Mouse (Mus musculus) liver, embryonic 13.5 days (tissue): Measurements from ENCODE around the gene Efna3. TPM values are rescaled to one million over a fixed set of nuclear protein-coding genes. Genes with fewer than 3 reads are reported as not detected.

Source experiments
- ATAC-seq: fragments of 200-750 bp; cut with Nextera tagmentation; 2 replicates; pipeline ENCODE4 v1.8.0; 2017; ENCODE audit warnings: low read depth, mild to moderate bottlenecking, moderate number of reproducible peaks, moderate library complexity
- DNase-seq: peaks from one replicate; pipeline ENCODE4 v3.0.0; 2022
- H3K27ac ChIP-seq: fragments of 300-500 bp; sonication (generic); 2 replicates; pipeline ENCODE4 v1.5.1; 2015; ENCODE audit warnings: moderate library complexity, mild to moderate bottlenecking, inconsistent platforms
- H3K27me3 ChIP-seq: fragments of 300-500 bp; sonication (generic); 2 replicates; pipeline ENCODE4 v1.6.1; 2015; ENCODE audit warnings: mild to moderate bottlenecking, inconsistent platforms
- H3K36me3 ChIP-seq: fragments of 300-500 bp; sonication (generic); 2 replicates; pipeline ENCODE4 v1.6.1; 2015; ENCODE audit warnings: mild to moderate bottlenecking, inconsistent platforms
- H3K4me1 ChIP-seq: fragments of 300-500 bp; sonication (generic); replicated peaks from 2 replicates; pipeline ENCODE4 v1.6.1; 2015; ENCODE audit warnings: inconsistent platforms
- H3K4me2 ChIP-seq: fragments of 300-500 bp; sonication (generic); 2 replicates; pipeline ENCODE4 v1.6.1; 2015; ENCODE audit warnings: inconsistent platforms, mild to moderate bottlenecking, moderate library complexity
- H3K4me3 ChIP-seq: fragments of 300-500 bp; sonication (generic); replicated peaks from 2 replicates; pipeline ENCODE4 v1.5.1; 2015; ENCODE audit warnings: mild to moderate bottlenecking, inconsistent platforms
- H3K9ac ChIP-seq: fragments of 300-500 bp; sonication (generic); 2 replicates; pipeline ENCODE4 v1.6.1; 2015; ENCODE audit warnings: mild to moderate bottlenecking, inconsistent platforms
- H3K9me3 ChIP-seq: fragments of 300-500 bp; sonication (generic); replicated peaks from 2 replicates; pipeline ENCODE4 v1.6.1; 2016; ENCODE audit warnings: inconsistent platforms
- WGBS: fragments of 180-500 bp; shearing (Covaris S2); methylation state at CpG from one replicate; pipeline ENCODE4 v1.1.7; 2015; ENCODE audit not compliant: insufficient replicate concordance; 5-methylcytosine and 5-hydroxymethylcytosine counted together
- polyA plus RNA-seq: library from polyadenylated mRNA; unstranded; fragments of >200 nt; fragmentation: Nextera tagmentation; extraction: Ambion mirVana; gene quantifications from 2 replicates; pipeline ENCODE4 v1.2.1, GENCODE M21; 2015

Gene Efna3
- polyA plus RNA-seq, 1 experiment from 2014 or later, result 0.32 TPM

DNA sequence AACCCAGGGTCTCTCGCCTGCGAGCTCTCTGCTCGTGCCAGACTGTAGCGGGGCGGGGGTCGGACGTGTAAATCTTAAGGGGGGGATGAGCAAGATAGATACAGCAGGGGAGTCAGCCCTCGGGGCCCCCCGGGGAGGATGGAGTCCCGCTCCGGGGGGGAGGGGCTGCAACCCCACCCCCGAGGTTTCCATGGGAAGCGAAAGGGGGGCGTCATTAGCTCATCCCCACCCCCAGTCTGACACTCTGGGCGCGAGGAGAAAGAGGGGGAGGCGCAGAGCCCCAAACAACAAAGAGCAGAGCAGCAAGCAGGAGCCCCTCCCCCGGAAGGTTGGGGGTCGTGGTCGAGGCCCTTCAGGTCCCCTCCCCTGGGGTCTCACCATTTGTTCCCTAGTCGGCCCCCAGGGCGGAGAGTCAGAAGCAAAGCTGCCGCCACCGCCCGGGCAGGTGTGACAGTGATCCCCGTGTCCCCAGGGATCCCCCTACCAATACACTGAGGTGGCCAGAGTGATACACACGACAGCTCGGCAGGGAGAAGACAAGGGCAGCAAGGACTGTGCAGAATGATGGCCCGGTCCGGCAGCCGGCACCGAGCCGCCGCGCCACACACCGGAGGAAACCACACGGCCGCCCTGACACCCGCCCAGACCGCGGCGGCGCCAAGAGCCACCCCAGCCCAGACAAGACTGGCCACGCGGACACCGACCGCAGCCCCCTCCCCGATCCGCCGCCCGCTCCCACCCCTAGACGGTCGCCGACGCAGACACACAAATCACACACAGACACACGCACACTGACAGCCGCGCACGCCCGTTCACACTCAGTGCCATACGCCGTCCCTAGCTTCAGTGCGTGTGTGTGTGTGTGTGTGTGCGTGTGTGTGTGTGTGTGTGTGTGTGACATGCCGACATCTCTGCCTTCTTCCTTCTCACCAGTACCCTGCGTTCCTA is 1.3 kb downstream of the Efna3 start:
- Histone ChIP-seq H3K27me3 (peaks cover 96% of the 10 kb centered on the region), H3K27ac (no peak overlapping the region), H3K4me2 (peak overlapping the region; percentile 66), H3K4me1 (peaks cover 44% of the 10 kb centered on the region), H3K4me3 (peak overlapping the region; percentile 47), H3K9ac (no peak overlapping the region), H3K9me3 (no peaks in the 10 kb centered on the region), H3K36me3 (no peaks in the 10 kb centered on the region)
- DNase-seq (no peak), ATAC-seq (no peak)
- 3% methylated on average over 65 of the region's 66 CpGs for WGBS

DNA sequence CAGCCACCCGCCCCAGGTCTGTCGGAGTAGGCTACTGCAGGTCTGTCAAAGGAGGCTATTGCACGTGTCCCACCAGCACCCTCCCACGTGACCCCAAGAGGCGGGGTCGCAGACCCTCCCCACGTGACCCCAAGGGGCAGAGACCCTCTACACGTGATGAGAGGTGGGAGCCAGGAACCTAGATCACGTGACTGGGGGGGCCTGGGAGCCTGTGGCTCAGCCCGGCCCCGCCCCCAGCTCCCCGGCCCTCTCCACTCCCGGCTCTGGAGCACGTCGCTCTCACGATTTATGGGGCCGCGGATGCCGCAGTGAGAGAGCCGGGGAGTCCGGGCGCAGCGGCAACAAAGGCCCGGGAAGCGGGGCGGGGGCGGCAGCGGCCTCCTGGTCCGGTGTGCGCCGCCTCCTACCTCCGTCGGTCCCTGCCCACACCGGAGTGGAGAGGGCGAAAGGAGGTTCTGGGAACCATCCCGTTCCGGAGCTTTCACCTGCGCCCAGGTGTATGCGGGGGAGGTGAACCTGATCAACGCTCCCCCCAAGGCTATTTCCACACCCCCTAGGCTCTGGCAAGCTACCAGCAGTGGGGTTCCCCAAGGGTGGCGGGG is 2.1 kb downstream of the Efna3 start:
- DNase-seq, result no peak
- no peak overlapping the region for H3K9ac ChIP-seq

DNA sequence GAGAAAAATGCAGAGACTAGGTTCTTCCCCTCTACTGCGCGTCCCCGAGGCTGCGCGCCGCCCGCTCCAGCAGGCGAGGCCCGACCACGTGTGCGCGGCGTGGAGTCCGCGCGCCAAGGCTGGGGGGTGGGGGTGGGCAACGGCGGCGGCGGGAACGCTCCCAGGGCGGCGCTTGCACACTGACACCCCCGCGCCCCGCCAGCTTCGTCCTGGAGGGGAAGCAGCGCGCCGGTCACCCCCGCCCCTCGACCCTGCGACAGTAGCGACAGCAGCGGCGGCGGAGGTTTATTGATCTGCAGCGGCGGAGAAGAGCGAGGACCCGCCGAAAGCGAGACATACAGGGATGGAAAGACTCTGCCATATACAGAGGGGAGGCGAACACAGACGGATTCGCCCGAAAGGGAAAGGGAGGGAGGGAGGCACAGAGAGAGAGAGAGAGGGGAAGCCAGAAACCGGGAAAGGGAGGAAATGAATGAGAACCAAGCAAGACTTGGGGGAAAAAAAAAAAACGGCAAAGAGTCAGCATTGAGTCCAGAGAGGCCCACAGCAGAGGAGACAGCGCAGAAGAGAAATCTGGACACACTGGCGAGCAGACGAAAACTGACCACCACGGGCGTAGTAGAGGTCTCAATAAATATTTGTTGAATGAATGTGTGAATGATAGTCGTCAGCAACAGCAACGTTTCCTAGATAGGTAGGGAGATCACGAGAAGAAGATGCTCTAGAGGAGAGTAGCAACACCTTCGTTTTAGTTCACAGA is 3.0 kb downstream of the Efna3 start:
- ATAC-seq (no peak), DNase-seq (no peak)
- no peaks in the 10 kb centered on the region for H3K36me3 ChIP-seq
- peak overlapping the region; percentile 66 for H3K4me2 ChIP-seq
- no peak overlapping the region for H3K27ac ChIP-seq
- no peaks in the 10 kb centered on the region for H3K9me3 ChIP-seq
- H3K4me3 ChIP-seq, result peak overlapping the region; percentile 40
- 4% methylated on average over 58 of the region's 58 CpGs for WGBS
- H3K9ac ChIP-seq, result no peak overlapping the region
- H3K4me1 ChIP-seq, result peaks cover 47% of the 10 kb centered on the region
- peaks cover 92% of the 10 kb centered on the region for H3K27me3 ChIP-seq

More for the DNA sequence above, 2.1 kb downstream of the Efna3 start:
- ATAC-seq, result no peak
- no peak overlapping the region for H3K27ac ChIP-seq
- no peaks in the 10 kb centered on the region for H3K9me3 ChIP-seq
- H3K4me1 ChIP-seq, result peaks cover 47% of the 10 kb centered on the region
- H3K4me2 ChIP-seq, result peak overlapping the region; percentile 66
- peaks cover 99% of the 10 kb centered on the region for H3K27me3 ChIP-seq
- under 1% methylated on average over 26 of the region's 41 CpGs for WGBS
- no peaks in the 10 kb centered on the region for H3K36me3 ChIP-seq
- peak overlapping the region; percentile 47 for H3K4me3 ChIP-seq

DNA sequence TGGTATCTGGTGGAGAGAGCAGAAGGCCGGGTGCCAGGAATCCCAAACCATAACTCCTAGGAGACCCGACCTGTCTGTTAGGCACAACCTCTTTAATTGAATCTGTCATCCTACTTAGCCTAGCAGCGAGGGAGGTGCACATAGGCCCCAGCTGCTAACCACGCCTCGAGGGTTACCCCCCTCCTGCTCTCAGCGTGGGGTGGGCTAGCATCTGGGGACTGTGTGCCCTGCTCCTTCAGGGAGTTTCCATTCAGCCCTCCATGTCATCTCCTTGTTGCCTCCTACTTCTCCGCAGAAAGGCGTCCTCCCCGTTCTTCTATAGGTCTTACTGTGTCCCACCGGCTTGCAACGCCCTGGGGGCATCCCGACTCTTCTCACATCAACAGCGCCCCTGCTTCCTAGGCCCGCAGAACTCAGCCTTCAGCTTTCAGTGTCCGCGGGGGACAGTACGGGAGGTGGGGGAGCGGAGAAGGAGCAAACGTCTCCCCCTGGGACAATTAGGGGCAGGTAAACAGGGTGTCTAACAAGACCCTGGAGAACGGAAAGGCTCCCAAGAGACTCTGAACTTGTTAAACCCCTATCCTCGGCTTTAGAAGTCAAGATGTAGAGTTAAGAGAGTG is 3.7 kb downstream of the Efna3 start:
- H3K27ac ChIP-seq, result no peak overlapping the region
- H3K27me3 ChIP-seq, result peaks cover 89% of the 10 kb centered on the region
- DNase-seq (no peak), ATAC-seq (no peak)
- H3K4me3 ChIP-seq, result peak overlapping the region; percentile 40
- 12% methylated on average over 21 of the region's 21 CpGs for WGBS
- peaks cover 47% of the 10 kb centered on the region for H3K4me1 ChIP-seq
- H3K9ac ChIP-seq, result no peak overlapping the region
- peak overlapping the region; percentile 54 for H3K4me2 ChIP-seq
- H3K9me3 ChIP-seq, result no peaks in the 10 kb centered on the region
- no peaks in the 10 kb centered on the region for H3K36me3 ChIP-seq

DNA sequence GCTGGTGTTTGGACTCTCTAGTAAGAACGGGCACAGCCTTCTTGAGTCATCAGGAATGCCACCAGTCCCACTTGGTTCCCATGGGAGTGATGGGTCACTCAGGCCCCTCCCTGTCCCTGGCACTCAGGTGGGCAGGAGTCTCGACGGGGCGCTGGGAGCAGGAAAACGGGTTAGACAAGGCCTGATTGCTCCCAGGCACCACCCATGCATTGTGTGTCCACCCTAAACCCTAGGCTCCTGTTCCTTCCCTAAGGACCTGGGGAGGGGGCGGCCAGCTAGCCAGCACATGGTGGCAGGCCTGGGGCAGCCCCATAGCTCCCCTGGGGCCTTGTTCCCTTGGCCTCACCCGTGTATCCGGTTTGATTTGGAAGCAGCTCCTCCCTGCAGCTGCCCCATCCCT is 4.4 kb downstream of the Efna3 start:
- no peak overlapping the region for H3K27ac ChIP-seq
- no peak overlapping the region for H3K4me2 ChIP-seq
- no peaks in the 10 kb centered on the region for H3K9me3 ChIP-seq
- no peak for ATAC-seq
- DNase-seq, result no peak
- no peak overlapping the region for H3K4me3 ChIP-seq
- H3K4me1 ChIP-seq, result peaks cover 47% of the 10 kb centered on the region
- no peaks in the 10 kb centered on the region for H3K36me3 ChIP-seq
- H3K27me3 ChIP-seq, result peaks cover 83% of the 10 kb centered on the region
- H3K9ac ChIP-seq, result no peak overlapping the region
- 68% methylated on average over 8 of the region's 8 CpGs for WGBS

DNA sequence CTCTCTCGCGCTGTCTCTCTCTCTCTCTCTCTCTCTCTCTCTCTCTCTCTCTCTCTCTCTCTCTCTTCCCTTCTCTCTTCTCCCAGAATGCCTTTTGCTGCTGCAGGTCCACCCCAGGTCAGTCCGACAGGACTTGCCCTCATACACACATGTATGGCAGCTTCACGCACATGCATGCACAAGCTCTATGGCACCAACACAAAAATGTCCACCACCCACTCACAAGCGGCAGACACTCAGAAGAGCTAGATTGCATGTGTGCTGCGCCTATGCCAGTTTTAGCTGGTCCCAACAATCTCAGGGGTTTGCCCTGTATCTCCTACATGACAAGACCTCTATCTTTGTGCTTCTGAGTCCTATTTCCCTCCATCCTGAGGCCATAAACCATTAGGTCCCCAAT is 5.5 kb downstream of the Efna3 start:
- H3K4me2 ChIP-seq, result no peak overlapping the region
- 63% methylated on average over 6 of the region's 6 CpGs for WGBS
- H3K36me3 ChIP-seq, result no peaks in the 10 kb centered on the region
- H3K9me3 ChIP-seq, result no peaks in the 10 kb centered on the region
- H3K27ac ChIP-seq, result no peak overlapping the region
- H3K9ac ChIP-seq, result no peak overlapping the region
- DNase-seq (no peak), ATAC-seq (no peak)
- peaks cover 40% of the 10 kb centered on the region for H3K4me1 ChIP-seq
- H3K4me3 ChIP-seq, result no peak overlapping the region
- peaks cover 72% of the 10 kb centered on the region for H3K27me3 ChIP-seq

DNA sequence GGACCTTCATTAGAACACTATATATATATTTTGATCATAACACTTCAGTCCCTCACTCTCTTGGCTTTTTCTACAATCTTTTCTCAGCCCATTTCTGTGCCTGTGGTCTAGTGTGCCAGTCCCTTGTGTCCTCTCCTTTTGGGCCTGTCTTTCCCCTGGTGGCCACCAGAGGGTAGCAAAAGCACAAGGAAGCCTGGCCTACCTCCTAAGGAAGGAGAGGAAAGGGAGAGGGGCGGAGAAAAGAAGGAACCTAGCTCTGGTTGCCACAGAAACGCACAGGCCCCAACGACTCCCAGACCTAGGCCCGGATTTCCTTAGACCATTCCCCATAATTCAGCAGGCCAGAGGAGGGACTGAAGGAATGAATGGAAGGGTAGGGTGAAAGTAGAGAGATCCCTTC is 5.9 kb downstream of the Efna3 start:
- Histone ChIP-seq H3K4me1 (peaks cover 36% of the 10 kb centered on the region), H3K9ac (no peak overlapping the region), H3K9me3 (no peaks in the 10 kb centered on the region), H3K4me3 (no peak overlapping the region), H3K4me2 (no peak overlapping the region), H3K36me3 (no peaks in the 10 kb centered on the region), H3K27me3 (peaks cover 68% of the 10 kb centered on the region), H3K27ac (no peak overlapping the region)
- DNase-seq (peak; percentile 58), ATAC-seq (no peak)
- WGBS, result 2% methylated on average over 4 of the region's 4 CpGs

DNA sequence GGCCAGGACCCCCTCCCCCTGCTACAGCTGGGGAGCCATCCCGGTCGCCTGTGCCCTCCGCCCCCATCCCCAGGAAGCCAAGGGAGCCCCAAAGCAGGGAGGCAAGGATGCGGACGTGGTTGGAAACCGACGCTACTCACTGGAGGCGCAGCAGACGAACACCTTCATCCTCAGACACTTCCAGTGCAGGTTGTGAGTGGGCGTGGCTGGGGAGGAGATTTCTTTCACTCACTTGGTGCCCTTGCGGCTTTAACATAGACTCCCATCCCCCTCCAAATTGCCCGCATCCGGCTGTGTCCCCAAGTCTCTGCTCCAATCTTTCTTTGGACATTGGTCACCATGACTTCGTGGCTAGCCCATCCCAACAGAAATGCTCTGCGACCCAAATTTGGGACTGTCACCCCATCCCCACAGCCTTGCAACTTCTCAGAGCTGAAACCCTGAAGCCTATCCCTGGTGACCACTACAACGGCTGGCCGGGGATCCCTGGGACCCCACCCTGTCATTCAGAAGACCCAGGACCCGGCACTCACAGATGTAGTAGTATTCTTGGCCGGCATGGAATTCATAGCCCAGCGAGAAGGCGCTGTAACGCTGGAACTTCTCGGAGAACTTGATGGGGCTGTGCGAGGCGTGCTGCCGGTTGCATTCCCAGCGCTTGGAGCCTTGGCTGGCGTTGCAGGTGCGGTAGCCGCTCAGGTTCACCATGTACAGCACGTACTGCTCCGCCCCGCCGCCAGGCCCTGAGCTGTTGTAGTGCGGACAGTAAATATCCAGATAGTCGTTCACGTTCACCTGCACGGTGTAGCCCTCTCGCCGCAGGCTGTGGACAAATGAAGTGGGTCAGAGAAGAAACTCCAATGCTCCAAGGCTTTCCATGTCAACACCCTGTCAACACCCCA is 6.6 kb downstream of the Efna3 start:
- H3K4me3 ChIP-seq, result no peak overlapping the region
- no peaks in the 10 kb centered on the region for H3K9me3 ChIP-seq
- WGBS, result 20% methylated on average over 40 of the region's 40 CpGs
- H3K4me2 ChIP-seq, result peak overlapping the region; percentile 48
- DNase-seq (no peak), ATAC-seq (peak; percentile 21; the same call in 1 of the 2 replicates)
- peaks cover 30% of the 10 kb centered on the region for H3K4me1 ChIP-seq
- H3K27me3 ChIP-seq, result peaks cover 61% of the 10 kb centered on the region
- no peaks in the 10 kb centered on the region for H3K36me3 ChIP-seq
- no peak overlapping the region for H3K9ac ChIP-seq
- no peak overlapping the region for H3K27ac ChIP-seq

DNA sequence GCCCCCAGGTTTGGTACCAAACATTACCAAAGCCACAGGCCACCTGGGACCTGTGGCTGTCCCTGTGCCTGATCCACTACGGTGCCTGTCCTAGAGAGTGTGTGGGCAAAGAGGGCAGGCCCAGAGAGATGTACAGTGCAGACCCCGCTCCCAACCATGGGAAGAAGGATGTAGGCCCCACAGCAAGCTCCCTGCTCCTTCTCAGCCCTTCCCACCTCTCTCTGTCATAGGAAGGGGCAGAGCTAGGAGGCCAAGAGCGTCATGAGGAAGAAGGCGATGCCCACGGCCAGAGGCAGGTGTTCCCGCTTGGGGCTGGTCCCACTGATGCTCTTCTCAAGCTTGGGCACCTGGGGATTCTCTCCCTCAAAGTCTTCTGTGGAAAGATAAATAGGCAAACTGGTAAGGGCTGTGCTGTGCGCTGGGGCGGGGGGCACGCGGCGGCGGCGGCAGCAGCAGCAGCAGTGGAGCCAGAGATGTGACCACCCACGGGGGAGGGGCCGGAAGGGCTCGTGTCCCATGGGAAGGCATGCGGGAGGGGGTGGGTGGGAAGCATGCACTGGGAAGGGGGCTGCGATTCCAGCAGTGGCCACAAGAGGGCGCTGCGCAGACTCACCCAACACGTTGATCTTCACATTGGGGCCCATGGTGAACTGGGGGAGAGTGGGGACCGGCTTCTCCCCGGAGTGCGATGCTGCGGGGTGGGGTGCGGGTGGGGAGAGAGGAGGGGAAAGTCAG is 7.4 kb downstream of the Efna3 start:
- peak overlapping the region; percentile 48 for H3K4me2 ChIP-seq
- DNase-seq (peak; percentile 44), ATAC-seq (0 out of 2 replicates have a peak, but pooled peaks have one; percentile 12)
- H3K27me3 ChIP-seq, result peaks cover 53% of the 10 kb centered on the region
- no peaks in the 10 kb centered on the region for H3K9me3 ChIP-seq
- H3K36me3 ChIP-seq, result no peaks in the 10 kb centered on the region
- 5% methylated on average over 26 of the region's 26 CpGs for WGBS
- no peak overlapping the region for H3K9ac ChIP-seq
- no peak overlapping the region for H3K4me3 ChIP-seq
- peaks cover 21% of the 10 kb centered on the region for H3K4me1 ChIP-seq
- H3K27ac ChIP-seq, result no peak overlapping the region

DNA sequence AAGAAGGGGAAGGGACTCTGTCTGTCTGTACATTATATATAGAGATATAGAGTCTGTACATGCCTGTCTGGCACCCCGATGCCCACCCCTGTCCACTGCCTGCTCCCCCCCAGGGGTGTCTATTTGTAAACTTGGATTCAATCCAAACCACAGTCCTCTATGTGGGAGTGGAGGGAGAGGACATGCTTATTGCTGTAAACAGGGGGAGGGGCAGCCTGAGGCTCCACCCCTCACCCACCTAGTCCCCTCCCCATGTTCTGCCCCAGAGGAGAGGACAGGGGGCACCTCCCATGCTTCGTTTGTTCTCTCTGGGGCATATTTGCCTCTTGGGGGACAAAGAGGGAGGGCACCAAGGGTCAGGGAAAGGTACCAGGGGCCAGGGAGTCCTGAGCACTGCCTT is 8.0 kb downstream of the Efna3 start:
- Histone ChIP-seq H3K9ac (no peak overlapping the region), H3K4me1 (peaks cover 16% of the 10 kb centered on the region), H3K9me3 (no peaks in the 10 kb centered on the region), H3K27ac (no peak overlapping the region), H3K36me3 (no peaks in the 10 kb centered on the region), H3K27me3 (peaks cover 47% of the 10 kb centered on the region), H3K4me3 (no peak overlapping the region), H3K4me2 (no peak overlapping the region)
- WGBS, result 28% methylated on average over 2 of the region's 2 CpGs
- DNase-seq (no peak), ATAC-seq (0 out of 2 replicates have a peak, but pooled peaks have one; percentile 2)
